Mouse (Mus musculus) hindbrain, embryonic 14.5 days (tissue): ENCODE data around the gene Grin3a. TPM values are rescaled to one million over a fixed set of nuclear protein-coding genes. Genes with fewer than 3 reads are reported as not detected.

Source experiments
- ATAC-seq: fragments of 200-750 bp; cut with Nextera tagmentation; 2 replicates; pipeline ENCODE4 v1.8.0; 2017; ENCODE audit warnings: moderate number of reproducible peaks, mild to moderate bottlenecking, moderate TSS enrichment, moderate library complexity; ENCODE audit not compliant: low FRiP score
- DNase-seq: peaks from one replicate; pipeline ENCODE4 v3.0.0-alpha.2; 2015; ENCODE audit warnings: low spot score
- H3K27ac ChIP-seq: fragments of 300-500 bp; sonication (generic); 2 replicates; pipeline ENCODE4 v1.5.1; 2014; ENCODE audit warnings: mild to moderate bottlenecking, moderate library complexity
- H3K27me3 ChIP-seq: fragments of 300-500 bp; sonication (generic); 2 replicates; pipeline ENCODE4 v1.6.1; 2014; ENCODE audit warnings: mild to moderate bottlenecking, low read length, mixed read lengths; ENCODE audit not compliant: control insufficient read depth, insufficient read depth
- H3K36me3 ChIP-seq: fragments of 300-500 bp; sonication (generic); replicated peaks from 2 replicates; pipeline ENCODE4 v1.6.1; 2014; ENCODE audit not compliant: control insufficient read depth, insufficient read depth
- H3K4me1 ChIP-seq: fragments of 300-500 bp; sonication (generic); replicated peaks from 2 replicates; pipeline ENCODE4 v1.6.1; 2014; ENCODE audit warnings: antibody characterized with exemption, low read length, mixed read lengths; ENCODE audit not compliant: control insufficient read depth, insufficient read depth
- H3K4me2 ChIP-seq: fragments of 300-500 bp; sonication (generic); replicated peaks from 2 replicates; pipeline ENCODE4 v1.6.1; 2014; ENCODE audit warnings: mild to moderate bottlenecking, moderate library complexity
- H3K4me3 ChIP-seq: fragments of 300-500 bp; sonication (generic); replicated peaks from 2 replicates; pipeline ENCODE4 v1.5.1; 2014; ENCODE audit warnings: mild to moderate bottlenecking, low read length
- H3K9ac ChIP-seq: fragments of 300-500 bp; sonication (generic); 2 replicates; pipeline ENCODE4 v1.6.1; 2014
- H3K9me3 ChIP-seq: fragments of 300-500 bp; sonication (generic); 2 replicates; pipeline ENCODE4 v1.6.1; 2016; ENCODE audit warnings: low read length; ENCODE audit not compliant: control insufficient read depth
- WGBS: fragments of 180-500 bp; shearing (Covaris S2); extraction: QIAGEN DNeasy Blood & Tissue Kit; methylation state at CpG from one replicate; pipeline ENCODE4 v1.1.7; 2014; 5-methylcytosine and 5-hydroxymethylcytosine counted together
- polyA plus RNA-seq: library from polyadenylated mRNA; unstranded; fragments of >200 nt; fragmentation: Nextera tagmentation; extraction: Ambion mirVana; gene quantifications from 2 replicates; pipeline ENCODE4 v1.2.1, GENCODE M21; 2014

The Grin3a gene
- polyA plus RNA-seq, 1 experiment from 2014 or later, result 33.7 TPM

DNA sequence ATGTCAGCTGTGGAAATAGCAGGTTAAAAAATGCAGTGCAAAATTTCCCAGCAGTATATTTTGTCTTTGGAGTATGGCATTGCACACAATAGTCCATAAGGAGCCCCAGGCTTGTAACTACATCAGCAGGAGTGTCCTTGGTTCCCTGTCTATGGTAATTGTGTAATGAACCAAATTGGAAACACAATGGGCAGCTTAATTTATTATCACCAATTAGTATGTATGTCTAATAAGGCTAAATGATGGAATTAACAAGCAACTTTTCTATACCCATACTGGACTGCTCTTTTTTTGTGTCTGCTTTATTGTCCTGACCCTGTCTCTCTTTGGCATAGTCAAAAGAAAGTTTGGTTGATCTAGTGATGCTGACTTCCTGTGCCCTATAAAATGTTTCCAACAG, 38.8 kb downstream of the Grin3a start:
- ATAC-seq, result no peak
- DNase-seq, result no peak

DNA sequence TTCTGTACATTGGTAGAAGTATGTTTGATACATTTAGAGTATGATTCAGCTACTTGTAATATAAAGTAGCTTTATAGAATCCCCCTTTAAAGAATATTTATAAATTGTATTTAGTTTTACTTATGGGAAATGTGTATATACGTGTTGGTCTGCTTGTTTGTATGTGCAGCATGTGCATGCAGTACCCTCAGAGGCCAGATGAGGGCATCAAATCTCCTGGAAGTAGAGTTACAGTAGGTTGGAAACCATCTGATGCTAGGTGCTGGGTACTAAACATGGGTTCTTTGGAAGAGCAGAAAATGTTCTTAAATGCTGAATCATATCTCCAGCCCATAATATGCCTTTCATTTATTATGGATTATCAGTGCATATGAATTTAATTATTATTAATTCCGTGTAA, 46.2 kb downstream of the Grin3a start:
- no peak for ATAC-seq
- Histone ChIP-seq H3K4me3 (no peak overlapping the region), H3K9ac (no peak overlapping the region)

More for the DNA sequence above, 38.8 kb downstream of the Grin3a start:
- Histone ChIP-seq H3K9ac (no peak overlapping the region), H3K4me3 (no peak overlapping the region), H3K4me2 (no peak overlapping the region), H3K27ac (no peak overlapping the region), H3K9me3 (no peaks in the 10 kb centered on the region), H3K4me1 (0 out of 2 replicates have a peak, but pooled peaks cover 14% of the 10 kb centered on the region), H3K27me3 (no peaks in the 10 kb centered on the region), H3K36me3 (no peaks in the 10 kb centered on the region)

DNA sequence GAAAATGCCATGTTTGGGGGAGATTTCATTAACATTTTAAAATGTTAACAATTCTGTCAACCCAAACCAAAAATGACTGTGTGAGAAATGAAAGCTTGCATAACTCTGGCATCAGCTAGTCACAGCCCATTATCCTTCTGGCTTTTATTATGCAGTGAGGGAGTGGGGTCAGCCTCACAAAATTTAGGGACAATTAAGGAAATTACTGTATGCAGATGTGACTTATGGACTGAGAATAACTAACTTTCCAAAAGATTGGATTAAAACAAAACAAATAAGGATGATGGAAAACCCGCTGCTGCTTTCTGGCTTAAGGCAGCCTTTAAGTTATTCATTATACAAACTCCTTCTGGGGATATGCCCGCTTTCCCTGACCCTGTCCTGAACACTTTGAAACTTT, 56.6 kb downstream of the Grin3a start:
- H3K4me2 ChIP-seq, result no peak overlapping the region
- no peaks in the 10 kb centered on the region for H3K27me3 ChIP-seq
- no peak overlapping the region for H3K27ac ChIP-seq
- DNase-seq (no peak), ATAC-seq (no peak)
- H3K4me3 ChIP-seq, result no peak overlapping the region
- no peaks in the 10 kb centered on the region for H3K4me1 ChIP-seq
- H3K9ac ChIP-seq, result no peak overlapping the region
- H3K36me3 ChIP-seq, result no peaks in the 10 kb centered on the region
- H3K9me3 ChIP-seq, result no peaks in the 10 kb centered on the region
- 86% methylated on average over 2 of the region's 2 CpGs for WGBS

More for the DNA sequence above, 46.2 kb downstream of the Grin3a start:
- Histone ChIP-seq H3K4me2 (no peak overlapping the region), H3K27me3 (no peaks in the 10 kb centered on the region), H3K36me3 (no peaks in the 10 kb centered on the region), H3K27ac (no peak overlapping the region), H3K9me3 (no peaks in the 10 kb centered on the region), H3K4me1 (no peaks in the 10 kb centered on the region)
- 88% methylated on average over 2 of the region's 2 CpGs for WGBS
- DNase-seq, result no peak

DNA sequence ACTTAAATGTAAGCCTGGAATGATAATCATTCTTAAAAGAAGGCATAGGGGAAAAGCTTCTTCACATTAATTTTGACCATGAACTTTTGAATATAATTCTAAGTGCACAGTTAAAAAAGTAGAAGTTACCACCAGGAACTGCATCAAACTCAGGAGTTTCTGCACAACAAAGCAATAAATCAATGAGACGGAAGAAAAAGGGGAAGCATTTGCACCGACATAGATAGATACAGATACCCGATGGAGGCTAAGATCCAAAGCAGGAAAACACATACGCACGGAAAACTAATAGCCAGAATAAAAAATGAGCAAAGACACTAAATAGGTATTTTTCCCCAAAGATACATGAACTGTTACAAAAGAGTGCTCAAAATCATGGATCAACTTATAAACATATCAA, 102.7 kb downstream of the Grin3a start:
- Histone ChIP-seq H3K4me1 (no peaks in the 10 kb centered on the region), H3K4me3 (no peak overlapping the region), H3K27me3 (no peaks in the 10 kb centered on the region), H3K9me3 (peaks cover 3% of the 10 kb centered on the region; the same call in 1 of the 2 replicates), H3K27ac (no peak overlapping the region), H3K9ac (no peak overlapping the region), H3K36me3 (no peaks in the 10 kb centered on the region), H3K4me2 (no peak overlapping the region)
- no peak for ATAC-seq
- 90% methylated on average over 5 of the region's 5 CpGs for WGBS
- no peak for DNase-seq

DNA sequence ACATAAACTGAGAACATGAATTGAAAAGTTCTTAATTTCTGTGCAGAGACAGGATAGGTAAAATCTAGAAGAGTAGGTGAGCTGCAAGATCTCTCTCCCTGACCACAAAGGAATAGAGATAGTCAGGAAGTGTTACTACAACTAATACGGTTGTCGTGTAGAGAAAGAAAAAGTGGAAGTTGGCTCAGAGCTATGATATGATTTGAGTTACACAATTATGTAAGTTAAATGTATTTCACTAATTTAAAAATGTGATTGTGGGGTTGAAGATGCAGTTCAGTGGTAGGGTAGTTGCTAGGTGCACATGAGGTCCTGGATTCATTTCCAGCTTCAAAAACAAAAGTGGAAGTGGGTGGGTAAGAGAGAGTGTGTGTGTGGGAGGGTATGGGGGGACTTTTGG, 103.6 kb downstream of the Grin3a start:
- ATAC-seq (no peak), DNase-seq (no peak)
- Histone ChIP-seq H3K4me1 (no peaks in the 10 kb centered on the region), H3K27me3 (no peaks in the 10 kb centered on the region), H3K9ac (no peak overlapping the region), H3K27ac (no peak overlapping the region), H3K9me3 (peaks cover 3% of the 10 kb centered on the region; the same call in 1 of the 2 replicates), H3K4me3 (no peak overlapping the region), H3K4me2 (no peak overlapping the region), H3K36me3 (no peaks in the 10 kb centered on the region)
- 98% methylated on average over 2 of the region's 2 CpGs for WGBS

- Histone ChIP-seq H3K4me3 (no peak overlapping the region), H3K9ac (no peak overlapping the region), H3K27ac (no peak overlapping the region), H3K4me2 (no peak overlapping the region), H3K4me1 (no peaks in the 10 kb centered on the region), H3K27me3 (no peaks in the 10 kb centered on the region), H3K9me3 (peaks cover 3% of the 10 kb centered on the region; the same call in 1 of the 2 replicates), H3K36me3 (no peaks in the 10 kb centered on the region)
- no peak; the same call in 1 of the 2 replicates for ATAC-seq
- 74% methylated on average over 5 of the region's 5 CpGs for WGBS
- DNase-seq, result no peak
Measured at GRCm38 (mm10) chr4:49740796-49741766, 104.5 kb downstream of the Grin3a start.

DNA sequence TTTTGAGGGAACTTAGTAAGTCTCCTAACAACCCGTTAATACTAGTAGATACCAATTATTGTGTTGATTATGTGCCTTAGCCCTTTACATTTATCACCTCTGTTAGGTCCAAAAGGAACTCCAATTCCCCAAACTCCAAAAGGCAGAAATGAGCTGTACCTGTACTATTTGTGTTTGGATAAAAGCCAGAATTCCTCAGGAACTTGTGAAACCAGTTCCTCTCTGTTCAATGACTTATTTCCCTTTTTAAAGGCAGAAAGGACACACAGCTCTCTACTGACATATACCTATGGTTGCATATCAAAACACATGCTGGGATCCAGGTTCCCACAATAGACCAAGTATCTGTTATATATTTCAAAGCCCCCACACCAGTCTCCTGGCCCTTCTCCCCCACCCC, 106.0 kb downstream of the Grin3a start:
- H3K36me3 ChIP-seq, result no peaks in the 10 kb centered on the region
- no peak for DNase-seq
- ATAC-seq, result no peak
- H3K4me2 ChIP-seq, result no peak overlapping the region
- H3K4me1 ChIP-seq, result no peaks in the 10 kb centered on the region
- peaks cover 3% of the 10 kb centered on the region; the same call in 1 of the 2 replicates for H3K9me3 ChIP-seq
- H3K4me3 ChIP-seq, result no peak overlapping the region
- 77% methylated on average over 1 of the region's 1 CpGs for WGBS
- H3K9ac ChIP-seq, result no peak overlapping the region
- H3K27me3 ChIP-seq, result no peaks in the 10 kb centered on the region
- no peak overlapping the region for H3K27ac ChIP-seq

DNA sequence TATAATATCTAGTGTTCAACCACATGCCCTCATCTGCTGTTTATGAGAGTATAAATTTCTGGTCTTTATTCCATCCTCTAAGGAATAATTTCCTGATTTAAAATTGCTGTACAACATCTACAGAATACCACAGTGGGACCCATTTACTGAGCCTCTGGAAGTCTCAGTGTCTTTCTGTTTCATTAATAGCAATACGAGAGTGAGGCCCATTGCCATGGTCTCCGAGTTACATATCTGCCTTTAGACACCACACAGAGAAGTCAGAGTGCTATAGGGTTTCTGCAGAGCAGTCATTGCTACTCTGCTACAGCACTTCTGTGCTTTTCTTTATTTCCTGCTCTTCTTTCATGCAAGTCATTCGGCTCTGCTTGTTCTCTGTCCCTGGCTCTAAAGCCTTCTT, 116.2 kb downstream of the Grin3a start:
- 65% methylated on average over 3 of the region's 3 CpGs for WGBS
- H3K9me3 ChIP-seq, result no peaks in the 10 kb centered on the region
- no peak for DNase-seq
- H3K27me3 ChIP-seq, result no peaks in the 10 kb centered on the region
- ATAC-seq, result no peak
- no peak overlapping the region for H3K9ac ChIP-seq
- no peak overlapping the region for H3K27ac ChIP-seq
- no peaks in the 10 kb centered on the region for H3K4me1 ChIP-seq
- H3K4me2 ChIP-seq, result no peak overlapping the region
- H3K4me3 ChIP-seq, result no peak overlapping the region
- H3K36me3 ChIP-seq, result no peaks in the 10 kb centered on the region

- Histone ChIP-seq H3K36me3 (no peaks in the 10 kb centered on the region), H3K4me1 (no peaks in the 10 kb centered on the region)
- 95% methylated on average over 2 of the region's 2 CpGs for WGBS
Measured at GRCm38 (mm10) chr4:49723908-49724307, 121.6 kb downstream of the Grin3a start.

More at GRCm38 (mm10) chr4:49723908-49724307, 121.6 kb downstream of the Grin3a start:
- ATAC-seq, result no peak
- no peaks in the 10 kb centered on the region for H3K9me3 ChIP-seq
- no peak for DNase-seq
- H3K4me2 ChIP-seq, result no peak overlapping the region
- no peak overlapping the region for H3K4me3 ChIP-seq
- no peaks in the 10 kb centered on the region for H3K27me3 ChIP-seq
- no peak overlapping the region for H3K27ac ChIP-seq
- H3K9ac ChIP-seq, result no peak overlapping the region
